Mouse (Mus musculus) MEL (cell line): ENCODE measurements at regions not wholly inside any gene's neighbourhood (a gene's known extent, or its start where the extent isn't known, plus 50 kb on each side); places are given as distances from the start of the nearest gene placed in this dataset.

Experiments
- DNase-seq: peaks from one replicate; pipeline ENCODE4 v3.0.0; 2011; ENCODE audit warnings: low read depth, low spot score
- H3K27ac ChIP-seq: 2 replicates; pipeline ENCODE4 v1.5.1; 2012; ENCODE audit warnings: low read depth, mild to moderate bottlenecking, control low read depth, low read length, moderate library complexity; ENCODE audit not compliant: control insufficient read depth
- H3K27me3 ChIP-seq, 2 experiments: fragments of 150-350 bp in 1 of 2; sonication (generic) in 1 of 2; 2 replicates each; pipeline ENCODE4 v1.6.1; 2012; ENCODE audit warnings: low read length in 2 of 2, mild to moderate bottlenecking in 2 of 2, improper control_type of control experiment in 1 of 2, moderate library complexity in 1 of 2; ENCODE audit not compliant: insufficient read depth in 2 of 2, control insufficient read depth in 1 of 2
- H3K36me3 ChIP-seq, 2 experiments: 2 replicates each; pipeline ENCODE4 v1.6.1; 2012 to 2014; ENCODE audit warnings: low read length in 2 of 2, improper control_type of control experiment in 1 of 2, inconsistent platforms in 1 of 2, mild to moderate bottlenecking in 1 of 2; ENCODE audit not compliant: insufficient read depth in 2 of 2, control insufficient read depth in 1 of 2
- H3K4me1 ChIP-seq, 2 experiments: fragments of 150-350 bp in 1 of 2; sonication (generic) in 1 of 2; 2 replicates each; pipeline ENCODE4 v1.6.1; 2012; ENCODE audit warnings: low read length in 2 of 2, improper control_type of control experiment in 1 of 2, mild to moderate bottlenecking in 1 of 2; ENCODE audit not compliant: insufficient read depth in 2 of 2, control insufficient read depth in 1 of 2
- H3K4me3 ChIP-seq, 2 experiments: fragments of 150-350 bp in 1 of 2; sonication (generic) in 1 of 2; 2 replicates each; pipeline ENCODE4 v1.5.1; 2012; ENCODE audit warnings: low read depth in 2 of 2, low read length in 2 of 2, mild to moderate bottlenecking in 2 of 2, moderate library complexity in 2 of 2, control low read depth in 1 of 2, improper control_type of control experiment in 1 of 2; ENCODE audit not compliant: control insufficient read depth in 1 of 2, insufficient read depth in 1 of 2
- H3K79me2 ChIP-seq: 2 replicates; pipeline ENCODE4 v1.6.1; 2012; ENCODE audit warnings: mild to moderate bottlenecking, low read length, moderate library complexity; ENCODE audit not compliant: control insufficient read depth, poor library complexity, insufficient read depth
- H3K9ac ChIP-seq: 2 replicates; pipeline ENCODE4 v1.6.1; 2012; ENCODE audit warnings: low read depth, mild to moderate bottlenecking, control low read depth, low read length, moderate library complexity; ENCODE audit not compliant: control insufficient read depth, poor library complexity, severe bottlenecking
- H3K9me3 ChIP-seq: fragments of 150-350 bp; sonication (generic); replicated peaks from 2 replicates; pipeline ENCODE4 v1.6.1; 2012; ENCODE audit warnings: mild to moderate bottlenecking, low read length, improper control_type of control experiment, moderate library complexity; ENCODE audit not compliant: insufficient read depth
- CHD2 ChIP-seq: IDR thresholded peaks from 2 replicates; pipeline ENCODE4 v1.6.1; 2011; ENCODE audit warnings: low read length, improper control_type of control experiment
- CTCF ChIP-seq, 3 experiments: IDR thresholded peaks in 2 of 3; conservative IDR thresholded peaks in 1 of 3; 2 replicates each; pipeline ENCODE4 v1.5.1; 2011 to 2012; ENCODE audit warnings: low read length in 3 of 3, low read depth in 2 of 3, mild to moderate bottlenecking in 2 of 3, improper control_type of control experiment in 1 of 3, inconsistent platforms in 1 of 3, mixed read lengths in 1 of 3, moderate library complexity in 1 of 3; ENCODE audit not compliant: control insufficient read depth in 1 of 3, insufficient read depth in 1 of 3, poor library complexity in 1 of 3, severe bottlenecking in 1 of 3
- EP300 ChIP-seq, 2 experiments: IDR thresholded peaks; 2 replicates each; pipeline ENCODE4 v1.6.1; 2011; ENCODE audit warnings: improper control_type of control experiment in 2 of 2, low read length in 2 of 2, low read depth in 1 of 2, mild to moderate bottlenecking in 1 of 2
- GABPA ChIP-seq: IDR thresholded peaks from 2 replicates; pipeline ENCODE4 v1.6.1; 2012; ENCODE audit warnings: low read depth, mild to moderate bottlenecking, inconsistent platforms, low read length, improper control_type of control experiment, moderate library complexity
- JUND ChIP-seq: IDR thresholded peaks from 2 replicates; pipeline ENCODE4 v1.6.1; 2011; ENCODE audit warnings: low read depth, mild to moderate bottlenecking, improper control_type of control experiment, low read length
- KAT2A ChIP-seq: conservative IDR thresholded peaks from 2 replicates; pipeline ENCODE4 v1.6.1; 2012; ENCODE audit warnings: low read depth, low read length, improper control_type of control experiment, inconsistent platforms
- MAFK ChIP-seq: IDR thresholded peaks from 2 replicates; pipeline ENCODE4 v1.6.1; 2011; ENCODE audit warnings: low read depth, mild to moderate bottlenecking, low read length, improper control_type of control experiment, borderline replicate concordance
- MAZ ChIP-seq: IDR thresholded peaks from 2 replicates; pipeline ENCODE4 v1.6.1; 2012; ENCODE audit warnings: low read depth, mild to moderate bottlenecking, inconsistent platforms, low read length, improper control_type of control experiment
- MXI1 ChIP-seq: IDR thresholded peaks from 2 replicates; pipeline ENCODE4 v1.6.1; 2011; ENCODE audit warnings: mild to moderate bottlenecking, low read depth, low read length, improper control_type of control experiment
- MYB ChIP-seq: IDR thresholded peaks from 2 replicates; pipeline ENCODE4 v1.6.1; 2011; ENCODE audit warnings: mild to moderate bottlenecking, low read depth, low read length, improper control_type of control experiment
- MYC ChIP-seq: IDR thresholded peaks from 2 replicates; pipeline ENCODE4 v1.6.1; 2011; ENCODE audit warnings: low read depth, mild to moderate bottlenecking, low read length, improper control_type of control experiment, moderate library complexity
- NELFE ChIP-seq: IDR thresholded peaks from 2 replicates; pipeline ENCODE4 v1.6.1; 2011; ENCODE audit warnings: low read depth, low read length, improper control_type of control experiment
- NRF1 ChIP-seq: IDR thresholded peaks from 2 replicates; pipeline ENCODE4 v1.6.1; 2014; ENCODE audit warnings: low read depth, mild to moderate bottlenecking, inconsistent platforms, low read length, improper control_type of control experiment, moderate library complexity; ENCODE audit not compliant: poor library complexity, insufficient read depth, severe bottlenecking
- POLR2AphosphoS2 ChIP-seq: IDR thresholded peaks from 2 replicates; pipeline ENCODE4 v1.6.1; 2011; ENCODE audit warnings: low read length, improper control_type of control experiment
- POLR2AphosphoS5 ChIP-seq: IDR thresholded peaks from 2 replicates; pipeline ENCODE4 v1.6.1; 2012; ENCODE audit warnings: low read depth, borderline replicate concordance, mild to moderate bottlenecking, inconsistent platforms, low read length, moderate library complexity, mixed read lengths
- RAD21 ChIP-seq: IDR thresholded peaks from 2 replicates; pipeline ENCODE4 v1.6.1; 2011; ENCODE audit warnings: mild to moderate bottlenecking, low read depth, low read length, improper control_type of control experiment
- SIN3A ChIP-seq: IDR thresholded peaks from 2 replicates; pipeline ENCODE4 v1.6.1; 2012; ENCODE audit warnings: low read length, improper control_type of control experiment, inconsistent platforms
- SMC3 ChIP-seq: IDR thresholded peaks from 2 replicates; pipeline ENCODE4 v1.6.1; 2011; ENCODE audit warnings: low read depth, low read length, improper control_type of control experiment
- TAL1 ChIP-seq: IDR thresholded peaks from 2 replicates; pipeline ENCODE4 v1.6.1; 2012; ENCODE audit warnings: mild to moderate bottlenecking, inconsistent platforms, low read length, moderate library complexity, mixed read lengths
- TBP ChIP-seq: IDR thresholded peaks from 2 replicates; pipeline ENCODE4 v1.8.0; 2011; ENCODE audit warnings: low read depth, low read length, improper control_type of control experiment
- TCF12 ChIP-seq: IDR thresholded peaks from 2 replicates; pipeline ENCODE4 v1.6.1; 2014; ENCODE audit warnings: low read depth, mild to moderate bottlenecking, inconsistent platforms, low read length, improper control_type of control experiment, moderate library complexity
- UBTF ChIP-seq: IDR thresholded peaks from 2 replicates; pipeline ENCODE4 v1.6.1; 2012; ENCODE audit warnings: low read depth, mild to moderate bottlenecking, inconsistent platforms, low read length, improper control_type of control experiment, moderate library complexity, borderline replicate concordance; ENCODE audit not compliant: insufficient read depth
- USF1 ChIP-seq: IDR thresholded peaks from 2 replicates; pipeline ENCODE4 v1.6.1; 2014; ENCODE audit warnings: low read depth, mild to moderate bottlenecking, inconsistent platforms, low read length, improper control_type of control experiment, moderate library complexity
- USF2 ChIP-seq, 2 experiments: IDR thresholded peaks; 2 replicates each; pipeline ENCODE4 v1.6.1; 2011 to 2012; ENCODE audit warnings: improper control_type of control experiment in 2 of 2, low read length in 2 of 2, borderline replicate concordance in 1 of 2, inconsistent platforms in 1 of 2, low read depth in 1 of 2, mild to moderate bottlenecking in 1 of 2; ENCODE audit not compliant: insufficient read depth in 1 of 2
- ZKSCAN1 ChIP-seq: IDR thresholded peaks from 2 replicates; pipeline ENCODE4 v1.6.1; 2012; ENCODE audit warnings: low read depth, mild to moderate bottlenecking, inconsistent platforms, low read length, improper control_type of control experiment, moderate library complexity

DNA sequence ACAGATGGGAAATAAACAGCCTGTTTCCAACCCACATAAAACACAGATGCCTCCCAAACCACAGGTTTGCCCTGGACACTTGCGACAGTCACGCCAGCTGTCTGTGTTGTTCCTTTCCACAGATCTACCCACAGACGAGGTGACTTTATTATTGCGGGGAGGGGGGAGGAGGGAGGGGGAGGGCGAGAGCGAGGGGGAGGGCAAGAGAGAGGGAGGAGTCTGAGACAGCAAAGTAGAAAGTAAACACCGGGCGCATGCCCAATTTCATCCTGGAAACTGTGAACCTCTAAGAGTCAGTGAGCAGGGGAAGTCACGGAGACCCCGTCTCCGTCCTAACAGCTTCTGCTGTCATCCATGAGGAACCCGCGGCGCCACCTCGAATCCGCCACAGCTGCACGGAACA lies 155.8 kb downstream of the Dyrk2 start:
- Histone ChIP-seq H3K27ac (no peak overlapping the region), H3K9ac (no peak overlapping the region), H3K79me2 (no peaks in the 10 kb centered on the region), H3K4me3 (no peak overlapping the region), H3K4me1 (no peaks in the 10 kb centered on the region), H3K36me3 (no peaks in the 10 kb centered on the region), H3K27me3 (no peaks in the 10 kb centered on the region), H3K9me3 (no peaks in the 10 kb centered on the region)
- DNase-seq: no peak
- TF ChIP-seq MAFK (no peak), MAZ (no peak), POLR2AphosphoS5 (no peak), NELFE (no peak), ZKSCAN1 (no peak), MYB (no peak), TCF12 (no peak), NRF1 (no peak), TAL1 (no peak), POLR2AphosphoS2 (no peak), SMC3 (no peak), GABPA (no peak), UBTF (no peak)

DNA sequence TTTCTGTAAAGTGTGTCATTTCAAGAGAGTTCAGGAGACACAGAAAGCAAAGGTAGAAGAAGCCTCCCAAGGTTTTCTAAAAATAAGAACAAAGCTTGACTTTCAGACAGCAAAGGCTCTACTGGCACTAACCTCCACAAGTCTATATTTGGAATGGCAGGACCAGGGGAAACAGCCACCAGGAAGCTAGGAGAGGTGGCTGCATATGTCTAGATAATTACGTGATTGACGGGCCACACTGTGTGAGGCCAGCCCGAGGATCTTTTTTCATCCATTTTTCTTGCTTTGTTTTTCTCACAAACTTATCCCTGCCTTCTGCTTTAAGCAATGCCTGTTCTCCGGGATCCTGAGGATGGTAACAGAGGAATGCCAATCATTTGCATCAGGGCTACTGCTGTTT lies 155.4 kb downstream of the Dyrk2 start:
- Histone ChIP-seq H3K9me3 (no peaks in the 10 kb centered on the region), H3K4me1 (no peaks in the 10 kb centered on the region), H3K36me3 (no peaks in the 10 kb centered on the region), H3K4me3 (no peak overlapping the region), H3K27me3 (no peaks in the 10 kb centered on the region), H3K79me2 (no peaks in the 10 kb centered on the region), H3K9ac (no peak overlapping the region), H3K27ac (no peak overlapping the region)
- TF ChIP-seq KAT2A (no peak), USF1 (no peak), GABPA (no peak), MYC (no peak), EP300 (IDR thresholded peaks at IDR 0.05; ENCODE audit: low read depth in 1 of 2, low read length in 2 of 2) (no peak), POLR2AphosphoS2 (no peak), USF2 (IDR thresholded peaks at IDR 0.05; ENCODE audit: borderline replicate concordance in 1 of 2, insufficient read depth in 1 of 2, low read depth in 1 of 2, low read length in 2 of 2) (no peak), TCF12 (no peak), RAD21 (no peak), TBP (no peak), SIN3A (no peak), UBTF (no peak), JUND (no peak), MXI1 (no peak), CTCF (IDR thresholded peaks at IDR 0.05 in 2 of 3, conservative IDR thresholded peaks at IDR 0.05 in 1 of 3; ENCODE audit: control insufficient read depth in 1 of 3, insufficient read depth in 1 of 3, low read depth in 2 of 3, low read length in 3 of 3, poor library complexity in 1 of 3, severe bottlenecking in 1 of 3) (no peak), CHD2 (no peak)
- DNase-seq: no peak
